Mouse (Mus musculus): ENCODE data around the gene Stxbp5l. TPM values are rescaled to one million over a fixed set of nuclear protein-coding genes. Genes with fewer than 3 reads are reported as not detected.

Gene Stxbp5l
- polyA plus RNA-seq (2015; fragmentation: Nextera tagmentation; extraction: Ambion mirVana) = 14.0 and 16.6 TPM in 2 replicates

- peak within 1 kb of the TSS; percentile 67 for H3K27ac ChIP-seq
- peak; percentile 97 for ATAC-seq (replicated peaks)
- H3K9me3 ChIP-seq = no peaks in the 10 kb centered on the region
- peak within 1 kb of the TSS; percentile 73 for H3K9ac ChIP-seq
- H3K36me3 ChIP-seq (replicated peaks) = no peaks in the 10 kb centered on the region
- no peaks in the 10 kb centered on the region for H3K27me3 ChIP-seq (replicated peaks)
- WGBS = 0% methylated on average over 33 of the region's 33 CpGs
- peaks cover 9% of the 10 kb centered on the region; the same call in 1 of the 2 replicates for H3K4me1 ChIP-seq
- H3K4me3 ChIP-seq = peak within 1 kb of the TSS; percentile 74
- peak within 1 kb of the TSS; percentile 86 for H3K4me2 ChIP-seq
These were observed at the start of gene Stxbp5l for GRCm38 (mm10) chr16:37384821-37385344. Gene Stxbp5l (minus strand): TSS chr16:37384962.

- no peaks in the 10 kb centered on the region for H3K27me3 ChIP-seq (replicated peaks)
- H3K4me1 ChIP-seq = no peaks in the 10 kb centered on the region
- no peak overlapping the region for H3K9ac ChIP-seq
- 68% methylated on average over 5 of the region's 5 CpGs for WGBS
- ATAC-seq (replicated peaks) = no peak
- H3K4me2 ChIP-seq = no peak overlapping the region
- no peak overlapping the region for H3K4me3 ChIP-seq
- no peaks in the 10 kb centered on the region for H3K9me3 ChIP-seq
- no peak overlapping the region for H3K27ac ChIP-seq
- no peaks in the 10 kb centered on the region for H3K36me3 ChIP-seq (replicated peaks)
These were observed 48.8 kb upstream of the Stxbp5l start for GRCm38 (mm10) chr16:37433418-37434204.

GRCm38 (mm10) chr16:37425434-37425833 is 40.7 kb upstream of the Stxbp5l start:
- Histone ChIP-seq H3K4me2 (no peak overlapping the region), H3K9ac (no peak overlapping the region), H3K27me3 (replicated peaks) (no peaks in the 10 kb centered on the region), H3K4me3 (no peak overlapping the region), H3K4me1 (no peaks in the 10 kb centered on the region), H3K27ac (no peak overlapping the region), H3K9me3 (no peaks in the 10 kb centered on the region), H3K36me3 (replicated peaks) (no peaks in the 10 kb centered on the region)
- WGBS = 86% methylated on average over 1 of the region's 1 CpGs
- ATAC-seq (replicated peaks) = no peak

GRCm38 (mm10) chr16:37422874-37423273 is 38.1 kb upstream of the Stxbp5l start:
- Histone ChIP-seq H3K9me3 (no peaks in the 10 kb centered on the region), H3K4me2 (no peak overlapping the region), H3K27ac (no peak overlapping the region), H3K36me3 (replicated peaks) (no peaks in the 10 kb centered on the region), H3K9ac (no peak overlapping the region), H3K4me3 (no peak overlapping the region), H3K27me3 (replicated peaks) (no peaks in the 10 kb centered on the region), H3K4me1 (no peaks in the 10 kb centered on the region)
- 80% methylated on average over 5 of the region's 5 CpGs for WGBS
- no peak for ATAC-seq (replicated peaks)

- 93% methylated on average over 3 of the region's 3 CpGs for WGBS
- no peak for ATAC-seq (replicated peaks)
- no peaks in the 10 kb centered on the region for H3K36me3 ChIP-seq (replicated peaks)
These were observed 37.1 kb upstream of the Stxbp5l start for GRCm38 (mm10) chr16:37421851-37422250.

GRCm38 (mm10) chr16:37420512-37420911 is 35.8 kb upstream of the Stxbp5l start:
- no peak overlapping the region for H3K27ac ChIP-seq
- WGBS = 95% methylated on average over 2 of the region's 2 CpGs
- no peaks in the 10 kb centered on the region for H3K36me3 ChIP-seq (replicated peaks)
- no peaks in the 10 kb centered on the region for H3K4me1 ChIP-seq
- H3K9ac ChIP-seq = no peak overlapping the region
- no peaks in the 10 kb centered on the region for H3K9me3 ChIP-seq
- H3K27me3 ChIP-seq (replicated peaks) = no peaks in the 10 kb centered on the region
- no peak for ATAC-seq (replicated peaks)
- H3K4me2 ChIP-seq = no peak overlapping the region
- no peak overlapping the region for H3K4me3 ChIP-seq

More at GRCm38 (mm10) chr16:37421851-37422250, 37.1 kb upstream of the Stxbp5l start:
- no peaks in the 10 kb centered on the region for H3K9me3 ChIP-seq
- H3K4me3 ChIP-seq = no peak overlapping the region
- no peak overlapping the region for H3K27ac ChIP-seq
- no peaks in the 10 kb centered on the region for H3K4me1 ChIP-seq
- no peak overlapping the region for H3K4me2 ChIP-seq
- H3K27me3 ChIP-seq (replicated peaks) = no peaks in the 10 kb centered on the region
- no peak overlapping the region for H3K9ac ChIP-seq

GRCm38 (mm10) chr16:37405536-37405935 is 20.8 kb upstream of the Stxbp5l start:
- Histone ChIP-seq H3K4me2 (no peak overlapping the region), H3K9me3 (no peaks in the 10 kb centered on the region), H3K27ac (no peak overlapping the region), H3K4me3 (no peak overlapping the region), H3K36me3 (replicated peaks) (no peaks in the 10 kb centered on the region), H3K27me3 (replicated peaks) (no peaks in the 10 kb centered on the region), H3K4me1 (no peaks in the 10 kb centered on the region), H3K9ac (no peak overlapping the region)
- no peak for ATAC-seq (replicated peaks)
- 74% methylated on average over 4 of the region's 4 CpGs for WGBS

GRCm38 (mm10) chr16:37404922-37405321 is 20.2 kb upstream of the Stxbp5l start:
- Histone ChIP-seq H3K4me1 (no peaks in the 10 kb centered on the region), H3K36me3 (replicated peaks) (no peaks in the 10 kb centered on the region), H3K9me3 (no peaks in the 10 kb centered on the region), H3K9ac (no peak overlapping the region), H3K27me3 (replicated peaks) (no peaks in the 10 kb centered on the region), H3K27ac (no peak overlapping the region), H3K4me3 (no peak overlapping the region), H3K4me2 (no peak overlapping the region)
- 50% methylated on average over 1 of the region's 1 CpGs for WGBS
- ATAC-seq (replicated peaks) = no peak

GRCm38 (mm10) chr16:37389964-37390363 is 5.2 kb upstream of the Stxbp5l start:
- Histone ChIP-seq H3K36me3 (replicated peaks) (no peaks in the 10 kb centered on the region), H3K9me3 (no peaks in the 10 kb centered on the region), H3K4me1 (no peaks in the 10 kb centered on the region), H3K27ac (no peak overlapping the region), H3K4me3 (no peak overlapping the region), H3K9ac (no peak overlapping the region), H3K4me2 (no peak overlapping the region), H3K27me3 (replicated peaks) (no peaks in the 10 kb centered on the region)
- no peak for ATAC-seq (replicated peaks)

GRCm38 (mm10) chr16:37389201-37389905 is 4.6 kb upstream of the Stxbp5l start:
- no peak for ATAC-seq (replicated peaks)
- Histone ChIP-seq H3K4me3 (no peak overlapping the region), H3K36me3 (replicated peaks) (no peaks in the 10 kb centered on the region), H3K4me2 (no peak overlapping the region), H3K9ac (no peak overlapping the region), H3K27me3 (replicated peaks) (no peaks in the 10 kb centered on the region), H3K4me1 (no peaks in the 10 kb centered on the region), H3K9me3 (no peaks in the 10 kb centered on the region), H3K27ac (no peak overlapping the region)
- WGBS = 82% methylated on average over 4 of the region's 4 CpGs

- H3K9me3 ChIP-seq = no peaks in the 10 kb centered on the region
- no peaks in the 10 kb centered on the region for H3K27me3 ChIP-seq (replicated peaks)
- peaks cover 9% of the 10 kb centered on the region; the same call in 1 of the 2 replicates for H3K4me1 ChIP-seq
- H3K4me3 ChIP-seq = peak overlapping the region; percentile 74
- peak overlapping the region; percentile 73 for H3K9ac ChIP-seq
- peak; percentile 91 for ATAC-seq (replicated peaks)
- WGBS = 0% methylated on average over 25 of the region's 30 CpGs
- H3K27ac ChIP-seq = peak overlapping the region; percentile 67
- no peaks in the 10 kb centered on the region for H3K36me3 ChIP-seq (replicated peaks)
- H3K4me2 ChIP-seq = peak overlapping the region; percentile 86
These were observed 393 bp downstream of the Stxbp5l start for GRCm38 (mm10) chr16:37384369-37384768.

- Histone ChIP-seq H3K27ac (no peak overlapping the region), H3K9ac (peak overlapping the region; percentile 73; the same call in 1 of the 2 replicates), H3K4me3 (peak overlapping the region; percentile 74), H3K4me1 (peaks cover 9% of the 10 kb centered on the region; the same call in 1 of the 2 replicates), H3K27me3 (replicated peaks) (no peaks in the 10 kb centered on the region), H3K36me3 (replicated peaks) (no peaks in the 10 kb centered on the region), H3K4me2 (peak overlapping the region; percentile 86), H3K9me3 (no peaks in the 10 kb centered on the region)
- WGBS = 44% methylated on average over 4 of the region's 4 CpGs
- no peak for ATAC-seq (replicated peaks)
These were observed 1.3 kb downstream of the Stxbp5l start for GRCm38 (mm10) chr16:37383426-37383825.

Data from midbrain, embryonic 15.5 days (tissue).